Mouse (Mus musculus) kidney, postnatal 25 days (tissue): Measurements from ENCODE around the gene Baiap3.

Experiments used
- DNase-seq, 2 experiments: peaks; one replicate each; pipeline ENCODE4 v3.0.0; 2021; ENCODE audit warnings: mixed read lengths in 2 of 2

Baiap3 gene

DNA sequence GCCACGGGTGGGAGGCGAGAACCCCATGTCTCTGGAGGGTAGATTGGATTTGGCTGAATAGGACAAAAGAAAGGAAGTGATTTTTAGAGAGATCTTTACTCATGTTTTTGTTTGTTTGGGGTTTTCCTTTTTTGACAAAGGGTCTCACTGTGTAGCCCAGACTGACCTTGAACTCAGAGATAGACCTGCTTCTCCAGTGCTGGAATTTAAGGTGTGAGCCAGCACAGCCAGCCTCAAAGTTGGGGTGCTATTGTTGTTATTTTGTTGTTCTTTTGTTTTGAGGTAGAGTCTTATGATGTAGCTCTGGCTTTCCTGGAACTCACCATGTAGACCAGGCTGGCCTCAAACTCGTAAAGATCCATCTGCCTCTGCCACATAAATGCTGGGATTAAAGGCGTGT, 53.8 kb downstream of the Baiap3 start:
- DNase-seq = no peak
